10 mouse cellular contexts compared by ENCODE assay signal in genomic region chr2:158614418-158614955, GRCm38 (mm10). TPM values are rescaled to one million over a fixed set of nuclear protein-coding genes. Genes with fewer than 3 reads are reported as not detected.
A peak's percentile ranks its signal among the peaks of the same experiment; 100 is the strongest.
DNase-seq lines count a peak whose midpoint lies in the region; ATAC-seq lines count a peak whose summit lies in the region.
"Had no signal": no experiment of that assay in that cellular context is flagged by ENCODE, and none has a peak within 500 bp of the region (broad histone marks: within the 10 kb centered on the region; RNA-seq: fewer than 3 reads in every experiment).

No protein-coding gene starts in this region.

- peaks cover 8% of the 10 kb centered on the region; the same call in 1 of the 2 replicates for H3K4me1 ChIP-seq in liver, embryonic 11.5 days (replicated peaks; ENCODE audit: control insufficient read depth, insufficient read depth, low read length)
- peaks cover 58% of the 10 kb centered on the region for H3K4me1 ChIP-seq in forebrain, embryonic 10.5 days
- peaks cover 10% of the 10 kb centered on the region; the same call in 1 of the 2 replicates for H3K4me1 ChIP-seq in limb, embryonic 11.5 days (ENCODE audit: control insufficient read depth, insufficient read depth, low read length)
- H3K4me1 ChIP-seq in neural tube, embryonic 13.5 days (replicated peaks), result peaks cover 53% of the 10 kb centered on the region

- H3K36me3 ChIP-seq in liver, embryonic 11.5 days (ENCODE audit: control insufficient read depth, insufficient read depth, low read length), result no peaks in the 10 kb centered on the region
- no peaks in the 10 kb centered on the region for H3K36me3 ChIP-seq in forebrain, embryonic 10.5 days (replicated peaks)
- H3K36me3 ChIP-seq in limb, embryonic 11.5 days (ENCODE audit: control insufficient read depth, insufficient read depth, low read length), result no peaks in the 10 kb centered on the region
- no peaks in the 10 kb centered on the region for H3K36me3 ChIP-seq in neural tube, embryonic 13.5 days

- ATAC-seq in liver, embryonic 11.5 days (replicated peaks; ENCODE audit: low FRiP score), result no peak
- no peak for ATAC-seq in limb, embryonic 11.5 days (ENCODE audit: insufficient number of reproducible peaks, low FRiP score, low TSS enrichment, low read depth)
- ATAC-seq in neural tube, embryonic 13.5 days (ENCODE audit: low read depth), result no peak

- no peak overlapping the region for H3K27ac ChIP-seq in liver, embryonic 11.5 days (ENCODE audit: low read depth, low read length)
- no peak overlapping the region for H3K27ac ChIP-seq in forebrain, embryonic 10.5 days
- H3K27ac ChIP-seq in limb, embryonic 11.5 days (replicated peaks; ENCODE audit: low read depth, low read length), result no peak overlapping the region
- peak overlapping the region; percentile 81 for H3K27ac ChIP-seq in neural tube, embryonic 13.5 days (replicated peaks)
- H3K27ac ChIP-seq: left cerebral cortex, adult 2 months had no signal

- WGBS in liver, embryonic 11.5 days, result 6% methylated on average over 47 of the region's 47 CpGs
- WGBS in forebrain, embryonic 10.5 days, result 2% methylated on average over 47 of the region's 47 CpGs
- WGBS in limb, embryonic 11.5 days, result under 1% methylated on average over 47 of the region's 47 CpGs
- WGBS in neural tube, embryonic 13.5 days, result 1% methylated on average over 47 of the region's 47 CpGs

- no peak overlapping the region; the same call in 1 of the 2 replicates for H3K4me2 ChIP-seq in liver, embryonic 11.5 days
- no peak overlapping the region for H3K4me2 ChIP-seq in limb, embryonic 11.5 days (ENCODE audit: low read depth, severe bottlenecking)
- H3K4me2 ChIP-seq in neural tube, embryonic 13.5 days, result peak overlapping the region; percentile 59

- no peak for DNase-seq in liver, embryonic 11.5 days (ENCODE audit: low spot score)
- DNase-seq in liver, result no peak
- DNase-seq in forebrain, embryonic 10.5 days (ENCODE audit: extremely low spot score, low spot score), result peak; percentile 47
- peak; percentile 44 for DNase-seq in limb, embryonic 11.5 days (ENCODE audit: low spot score)
- DNase-seq in right cerebral cortex, postnatal 25 days, result no peak
- no peak for DNase-seq in layer of hippocampus, postnatal 14 days (ENCODE audit: low spot score in 2 of 2)
- no peak for DNase-seq in thymus, postnatal 14 days

- peaks cover 99% of the 10 kb centered on the region for H3K27me3 ChIP-seq in liver, embryonic 11.5 days (replicated peaks; ENCODE audit: control insufficient read depth, insufficient read depth, low read length)
- H3K27me3 ChIP-seq in forebrain, embryonic 10.5 days (ENCODE audit: poor library complexity, severe bottlenecking), result peaks cover 100% of the 10 kb centered on the region
- peaks cover 98% of the 10 kb centered on the region for H3K27me3 ChIP-seq in limb, embryonic 11.5 days (ENCODE audit: control insufficient read depth, insufficient read depth, low read length)
- peaks cover 100% of the 10 kb centered on the region for H3K27me3 ChIP-seq in neural tube, embryonic 13.5 days

- H3K4me3 ChIP-seq in liver, embryonic 11.5 days (ENCODE audit: low read depth, low read length), result 0 out of 2 replicates have a peak overlapping the region, but pooled peaks have one; percentile 17
- H3K4me3 ChIP-seq in forebrain, embryonic 10.5 days, result peak overlapping the region; percentile 30
- H3K4me3 ChIP-seq in limb, embryonic 11.5 days (ENCODE audit: low read depth, low read length), result no peak overlapping the region
- H3K4me3 ChIP-seq in neural tube, embryonic 13.5 days, result peak overlapping the region; percentile 50
- H3K4me3 ChIP-seq: erythroblast, embryonic 14.5 days; left cerebral cortex, adult 2 months had no signal

- H3K9me3 ChIP-seq in liver, embryonic 11.5 days (ENCODE audit: control insufficient read depth, low read length), result no peaks in the 10 kb centered on the region
- H3K9me3 ChIP-seq in forebrain, embryonic 10.5 days, result no peaks in the 10 kb centered on the region
- no peaks in the 10 kb centered on the region for H3K9me3 ChIP-seq in limb, embryonic 11.5 days (ENCODE audit: control insufficient read depth, low read length)
- no peaks in the 10 kb centered on the region for H3K9me3 ChIP-seq in neural tube, embryonic 13.5 days

- H3K9ac ChIP-seq in liver, embryonic 11.5 days (ENCODE audit: low read depth, low read length), result no peak overlapping the region
- H3K9ac ChIP-seq in limb, embryonic 11.5 days (ENCODE audit: low read length), result no peak overlapping the region
- peak overlapping the region; percentile 87 for H3K9ac ChIP-seq in neural tube, embryonic 13.5 days

RNA-seq across cellular contexts. Expression of gene Slc32a1, which starts 3.9 kb away (rescaled TPM):
- 0.05 and 0.06 TPM in 2 replicates for polyA plus RNA-seq in liver, embryonic 11.5 days (2014; fragmentation: Nextera tagmentation; extraction: Ambion mirVana)
- polyA plus RNA-seq in forebrain, embryonic 10.5 days (2016; fragmentation: Nextera tagmentation; extraction: Ambion mirVana), result 0.14 and 0.47 TPM in 2 replicates
- not detected in 2 replicates for polyA plus RNA-seq in limb, embryonic 11.5 days (2014; fragmentation: Nextera tagmentation; extraction: Ambion mirVana)
- 6.2 and 7.4 TPM in 2 replicates for polyA plus RNA-seq in neural tube, embryonic 13.5 days (2015; fragmentation: Nextera tagmentation; extraction: Ambion mirVana)
- 10 to 100 TPM; 76.0 to 76.9 TPM for total RNA-seq in layer of hippocampus, postnatal 14 days (2021)
- polyA plus RNA-seq: erythroblast, embryonic 14.5 days had no signal

RNA-seq across cellular contexts. Expression of gene Actr5, which starts 10.2 kb away (rescaled TPM):
- 14.2 and 15.8 TPM in 2 replicates for polyA plus RNA-seq in liver, embryonic 11.5 days (2014; fragmentation: Nextera tagmentation; extraction: Ambion mirVana)
- polyA plus RNA-seq in forebrain, embryonic 10.5 days (2016; fragmentation: Nextera tagmentation; extraction: Ambion mirVana), result 14.1 and 17.0 TPM in 2 replicates
- polyA plus RNA-seq in limb, embryonic 11.5 days (2014; fragmentation: Nextera tagmentation; extraction: Ambion mirVana), result 16.4 and 20.6 TPM in 2 replicates
- 10.5 and 11.1 TPM in 2 replicates for polyA plus RNA-seq in neural tube, embryonic 13.5 days (2015; fragmentation: Nextera tagmentation; extraction: Ambion mirVana)
- total RNA-seq in layer of hippocampus, postnatal 14 days (2021), result 10 to 100 TPM; 10.2 to 10.9 TPM

RNA-seq across cellular contexts. Expression of gene Ppp1r16b, which starts 50.7 kb away (rescaled TPM):
- polyA plus RNA-seq in liver, embryonic 11.5 days (2014; fragmentation: Nextera tagmentation; extraction: Ambion mirVana), result 4.4 and 5.2 TPM in 2 replicates
- 2.2 and 2.3 TPM in 2 replicates for polyA plus RNA-seq in forebrain, embryonic 10.5 days (2016; fragmentation: Nextera tagmentation; extraction: Ambion mirVana)
- 4.1 and 4.6 TPM in 2 replicates for polyA plus RNA-seq in limb, embryonic 11.5 days (2014; fragmentation: Nextera tagmentation; extraction: Ambion mirVana)
- polyA plus RNA-seq in neural tube, embryonic 13.5 days (2015; fragmentation: Nextera tagmentation; extraction: Ambion mirVana), result 9.8 and 9.9 TPM in 2 replicates
- 10 to 100 TPM; 97.4 to 97.9 TPM for total RNA-seq in layer of hippocampus, postnatal 14 days (2021)

Comparison
In these comparisons a context has a peak if more than half of its experiments do, and no peak if none do; other contexts are left out.
1. DNase-seq: peak in forebrain, embryonic 10.5 days (single experiment) and limb, embryonic 11.5 days (single experiment); none in liver, embryonic 11.5 days (single experiment), liver (single experiment), right cerebral cortex, postnatal 25 days (single experiment), layer of hippocampus, postnatal 14 days (0 of 2) and thymus, postnatal 14 days (single experiment).